Mouse (Mus musculus): ENCODE results near the gene Mia2. TPM values are rescaled to one million over a fixed set of nuclear protein-coding genes. Genes with fewer than 3 reads are reported as not detected.

Mia2 gene
- total RNA-seq, 2 experiments from 2014 or later, result 83.9 to 111 TPM

DNA sequence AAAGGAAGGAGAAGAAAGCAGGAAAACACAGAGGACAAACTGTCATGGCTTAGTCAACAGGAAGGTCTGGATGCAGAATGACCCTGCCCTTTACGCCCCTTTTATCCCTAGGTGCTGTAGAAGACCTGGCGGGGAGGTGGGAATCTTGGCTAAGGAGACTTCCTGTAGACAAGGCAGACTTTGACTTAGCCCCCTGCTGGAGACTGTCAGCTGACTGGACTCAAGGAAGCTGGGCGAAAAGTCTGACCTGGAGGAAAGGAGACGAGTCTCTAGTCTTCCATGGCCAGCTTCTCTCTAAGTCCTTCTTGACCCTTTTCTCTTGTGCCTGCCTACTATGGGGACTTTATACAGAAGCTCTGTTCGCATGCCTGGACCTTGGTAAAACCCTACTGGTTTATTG, 11.2 kb upstream of the Mia2 start:
- intact Hi-C loops (cut with DNase I), result no loop called here
- DNase-seq, result no peak

DNA sequence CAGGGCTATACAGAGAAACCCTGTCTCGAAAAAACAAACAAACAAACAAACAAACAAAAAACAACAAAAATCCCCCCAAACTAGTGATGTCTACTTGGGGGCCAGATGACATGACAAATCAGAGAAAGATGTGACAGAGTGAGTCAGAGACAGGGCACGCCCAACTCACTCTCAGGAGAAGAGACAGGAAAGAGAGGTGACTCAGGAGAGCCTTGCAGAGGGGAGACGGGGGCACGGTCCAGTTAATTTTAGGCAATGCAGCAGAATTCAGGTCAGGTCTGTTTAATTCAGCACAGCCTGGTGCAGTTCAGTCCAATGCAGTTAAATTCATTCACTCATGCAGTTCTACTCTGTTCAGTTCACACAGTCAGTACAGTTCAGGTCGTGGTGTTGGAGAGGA, 9.4 kb upstream of the Mia2 start:
- intact Hi-C loops (cut with DNase I), result no loop called here
- DNase-seq, result no peak

DNA sequence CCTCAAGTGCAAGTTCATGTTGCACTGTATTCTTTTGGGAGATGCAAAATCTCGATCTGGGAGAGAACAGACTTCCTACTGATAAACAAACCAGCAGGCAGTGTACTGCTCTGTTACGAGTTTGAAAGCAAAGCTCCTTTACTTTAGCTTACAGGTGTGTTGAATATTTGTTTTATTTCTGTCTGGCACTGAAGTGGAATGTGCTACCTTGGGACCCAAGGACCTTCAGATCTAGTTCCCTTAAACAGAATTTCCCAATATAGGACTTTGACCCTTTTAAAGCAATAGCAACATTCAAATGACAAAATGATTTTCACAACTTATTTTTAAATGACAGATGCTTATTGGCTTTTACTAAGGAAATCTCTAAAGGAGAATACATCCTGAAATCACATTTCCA, 2.1 kb upstream of the Mia2 start:
- DNase-seq, result no peak
- intact Hi-C loops (cut with DNase I), result no loop called here

DNA sequence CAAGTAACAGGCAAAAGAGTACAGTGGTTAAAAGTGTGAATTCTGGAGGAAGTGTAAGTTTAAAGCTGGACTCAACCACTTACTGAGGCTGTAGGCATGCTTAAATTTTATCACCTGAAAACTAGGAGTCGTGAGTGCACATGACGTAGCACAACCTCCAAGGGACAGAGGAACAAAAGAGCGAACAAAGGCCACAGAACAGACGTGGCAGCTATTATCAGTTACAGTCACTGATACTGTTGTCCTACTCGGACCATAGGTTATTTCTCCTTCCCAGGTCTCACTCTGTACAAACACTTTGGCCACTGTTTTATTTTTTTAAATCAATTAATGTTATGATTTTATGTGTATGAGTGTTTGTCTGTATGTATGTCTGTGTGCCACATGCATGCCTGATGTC, 9.2 kb downstream of the Mia2 start:
- intact Hi-C loops (cut with DNase I), result no loop called here
- no peak for DNase-seq

DNA sequence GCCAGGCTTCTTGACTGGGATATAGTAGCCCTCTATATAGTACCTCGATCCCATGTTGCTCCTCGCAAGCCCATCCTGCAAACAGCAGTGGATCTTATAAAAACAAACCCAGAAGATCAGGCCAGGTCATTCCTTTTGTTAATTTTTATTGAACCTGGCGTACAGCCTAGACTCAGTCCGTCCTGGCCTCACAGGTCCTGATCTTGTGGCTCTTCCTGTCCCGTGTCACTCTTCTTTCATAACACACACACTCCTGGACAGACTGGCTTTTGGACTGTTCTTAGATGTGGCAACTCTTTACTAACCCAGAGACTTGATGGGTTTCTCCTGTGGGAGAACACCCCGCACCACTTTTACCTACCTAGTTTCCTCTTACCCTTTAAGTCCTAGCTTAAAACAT, 10.3 kb downstream of the Mia2 start:
- intact Hi-C loops (cut with DNase I), result no loop called here
- DNase-seq, result no peak

DNA sequence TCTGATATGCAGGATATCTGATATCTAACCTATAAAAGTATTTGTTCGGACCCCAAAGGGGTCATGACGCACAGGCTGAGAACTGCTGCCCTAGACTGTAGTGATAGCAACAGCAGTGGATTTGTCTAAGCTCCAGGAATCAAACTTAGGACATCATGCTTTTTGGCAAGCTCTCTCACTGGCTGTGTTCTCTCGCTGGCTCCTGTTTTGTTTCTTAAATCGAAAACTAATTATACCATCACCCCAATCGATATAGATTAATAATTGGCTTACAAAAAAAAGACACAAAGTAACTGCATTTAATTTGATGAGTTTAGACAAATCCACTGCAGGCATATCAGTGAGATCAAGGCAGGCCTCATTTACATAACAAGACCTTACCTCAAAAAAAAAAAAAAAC, 10.9 kb downstream of the Mia2 start:
- intact Hi-C loops (cut with DNase I), result no loop called here
- no peak for DNase-seq

DNA sequence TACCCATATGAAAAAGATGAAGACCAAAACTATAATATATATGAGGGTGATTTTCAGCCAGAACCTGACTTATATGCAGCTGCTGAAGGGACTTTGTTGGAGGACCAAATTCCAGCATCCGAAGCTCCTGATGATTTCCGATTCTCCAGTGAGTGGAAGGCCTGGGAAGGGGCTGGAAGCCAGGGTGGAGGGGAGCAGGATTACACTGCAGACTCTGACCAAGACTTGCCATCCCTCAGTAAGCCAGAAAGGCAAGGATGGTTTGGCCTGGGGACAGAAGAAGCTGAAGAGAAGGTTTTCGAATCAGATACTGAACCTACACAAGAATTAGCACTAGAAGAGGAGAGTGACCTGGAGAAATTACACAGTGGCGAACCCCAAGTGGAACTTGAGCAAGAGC, 12.3 kb downstream of the Mia2 start:
- DNase-seq, result no peak
- intact Hi-C loops (cut with DNase I), result no loop called here

DNA sequence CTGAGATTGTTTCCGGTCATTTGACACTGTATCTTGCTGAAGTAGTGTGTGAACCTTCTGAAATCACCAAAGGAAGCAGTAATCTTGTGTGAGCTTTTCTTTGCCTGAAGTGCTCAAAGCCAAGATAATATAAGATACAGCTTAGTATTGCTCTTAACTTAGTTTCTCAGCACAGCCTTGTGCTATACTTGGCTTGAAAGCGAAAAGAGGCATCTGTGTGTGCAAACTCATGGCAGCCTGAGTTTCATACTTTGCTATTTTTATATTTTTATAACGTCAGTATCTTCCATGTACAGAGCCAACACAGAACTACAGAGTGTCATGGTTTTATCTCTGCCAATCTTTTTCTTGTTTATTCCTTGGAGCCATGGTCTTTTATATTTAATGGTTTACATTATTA, 21.6 kb downstream of the Mia2 start:
- intact Hi-C loops (cut with DNase I), result no loop called here
- no peak for DNase-seq

DNA sequence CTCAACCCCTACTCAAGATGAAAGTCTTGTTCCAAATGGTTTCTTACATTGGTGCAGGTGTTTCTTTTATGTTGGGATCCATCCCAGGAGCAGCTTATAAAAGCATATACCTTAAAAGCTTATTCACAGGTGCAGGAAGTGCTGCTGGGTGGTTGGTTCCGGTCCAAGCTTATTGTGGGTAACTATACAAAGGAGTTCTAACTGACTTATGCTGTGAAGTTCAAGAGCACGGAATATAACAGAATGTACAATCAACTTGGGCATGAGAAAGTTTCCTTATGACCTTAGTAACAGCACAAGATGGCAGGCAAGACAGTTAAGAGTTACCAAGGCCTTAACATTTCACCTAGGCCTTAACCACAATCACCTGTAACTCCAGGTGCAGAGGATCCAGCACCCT, 29.8 kb downstream of the Mia2 start:
- intact Hi-C loops (cut with DNase I), result loop anchor here (5.0 kb wide), 1 partner anchor 53 kb away; no protein-coding TSS in a partner anchor
- no peak for DNase-seq

DNA sequence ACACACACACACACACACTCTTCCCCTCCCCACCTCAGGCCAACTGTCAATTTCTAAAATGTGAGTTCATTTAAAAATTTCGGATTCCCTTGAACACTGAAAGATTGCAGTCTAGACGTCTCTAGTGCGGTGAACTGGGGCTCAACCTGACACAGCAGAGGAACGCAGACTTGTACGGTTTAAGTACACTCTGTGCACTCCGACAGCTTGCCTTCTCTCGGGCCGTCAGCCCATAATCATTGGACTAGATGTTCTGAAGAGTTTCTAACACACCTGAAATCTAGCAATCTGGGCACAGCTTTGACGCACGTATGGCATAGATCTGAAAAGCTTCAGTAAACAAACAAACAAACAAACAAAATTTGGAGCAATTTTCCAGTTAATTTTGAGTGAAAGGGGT, 32.9 kb downstream of the Mia2 start:
- no peak for DNase-seq
- intact Hi-C loops (cut with DNase I), result loop anchor here (5.0 kb wide), 1 partner anchor 56 kb away; no protein-coding TSS in a partner anchor

DNA sequence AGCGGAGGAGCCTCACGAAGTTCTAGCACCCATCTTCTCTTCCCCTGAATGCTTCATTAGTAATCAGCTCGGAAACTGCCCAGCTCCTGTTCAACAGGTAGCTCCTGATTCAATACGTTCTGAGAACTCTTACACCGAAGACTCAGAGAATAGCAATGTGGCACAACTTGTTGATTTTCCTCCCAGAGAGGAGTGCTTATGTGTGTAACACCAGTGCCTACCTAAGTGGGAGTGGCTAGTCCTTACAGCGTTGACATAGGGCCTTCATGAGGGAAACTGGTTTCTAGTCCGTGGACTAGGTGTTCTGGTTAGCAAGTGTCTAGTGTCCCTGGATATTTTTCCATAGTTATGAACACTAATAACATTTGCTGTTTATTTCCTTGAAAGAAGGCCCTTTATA, 33.4 kb downstream of the Mia2 start:
- DNase-seq, result no peak
- intact Hi-C loops (cut with DNase I), result loop anchor here (5.0 kb wide), 1 partner anchor 57 kb away; no protein-coding TSS in a partner anchor

DNA sequence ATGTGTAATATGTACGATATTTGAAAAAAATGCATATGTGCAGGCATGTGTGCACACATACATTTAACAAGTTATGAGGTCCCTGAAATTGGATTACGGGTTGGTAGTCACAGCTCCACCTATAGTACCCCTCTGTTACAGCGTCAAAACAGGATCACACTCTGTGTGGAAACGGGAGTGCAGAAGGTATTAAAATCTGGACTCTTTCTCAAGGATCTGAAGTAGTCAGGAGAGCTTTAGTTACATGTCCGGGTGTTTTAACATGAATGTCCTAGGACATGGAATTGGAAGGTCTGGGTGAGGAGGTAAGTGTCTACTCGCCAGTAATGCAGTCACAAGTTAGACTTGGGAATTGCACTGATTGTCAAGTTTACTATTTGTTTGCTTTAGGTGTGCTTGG, 34.0 kb downstream of the Mia2 start:
- intact Hi-C loops (cut with DNase I), result loop anchor here (5.0 kb wide), 1 partner anchor 57 kb away; no protein-coding TSS in a partner anchor
- DNase-seq, result no peak

DNA sequence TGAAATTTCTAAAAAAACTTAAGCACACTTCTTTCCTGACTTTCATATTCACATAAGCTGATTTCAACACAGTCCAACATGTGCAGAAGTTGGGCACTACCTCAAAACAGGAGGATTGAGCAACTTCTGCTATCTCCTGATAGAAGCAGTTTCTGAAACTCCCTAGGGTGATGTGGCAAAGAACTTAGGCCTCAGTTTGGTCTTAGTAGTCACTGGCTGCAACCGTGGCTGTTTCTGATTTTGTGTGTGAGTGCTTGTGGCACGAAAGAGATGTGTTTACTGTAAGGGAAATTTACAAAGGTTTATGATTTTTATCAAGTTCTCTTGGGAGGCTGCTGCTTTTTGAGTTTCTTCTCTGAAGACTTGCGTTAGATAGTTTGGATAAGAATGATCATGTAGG, 34.6 kb downstream of the Mia2 start:
- intact Hi-C loops (cut with DNase I), result loop anchor here (2.0 kb wide), 1 partner anchor 119 kb away; no protein-coding TSS in a partner anchor
- no peak for DNase-seq

DNA sequence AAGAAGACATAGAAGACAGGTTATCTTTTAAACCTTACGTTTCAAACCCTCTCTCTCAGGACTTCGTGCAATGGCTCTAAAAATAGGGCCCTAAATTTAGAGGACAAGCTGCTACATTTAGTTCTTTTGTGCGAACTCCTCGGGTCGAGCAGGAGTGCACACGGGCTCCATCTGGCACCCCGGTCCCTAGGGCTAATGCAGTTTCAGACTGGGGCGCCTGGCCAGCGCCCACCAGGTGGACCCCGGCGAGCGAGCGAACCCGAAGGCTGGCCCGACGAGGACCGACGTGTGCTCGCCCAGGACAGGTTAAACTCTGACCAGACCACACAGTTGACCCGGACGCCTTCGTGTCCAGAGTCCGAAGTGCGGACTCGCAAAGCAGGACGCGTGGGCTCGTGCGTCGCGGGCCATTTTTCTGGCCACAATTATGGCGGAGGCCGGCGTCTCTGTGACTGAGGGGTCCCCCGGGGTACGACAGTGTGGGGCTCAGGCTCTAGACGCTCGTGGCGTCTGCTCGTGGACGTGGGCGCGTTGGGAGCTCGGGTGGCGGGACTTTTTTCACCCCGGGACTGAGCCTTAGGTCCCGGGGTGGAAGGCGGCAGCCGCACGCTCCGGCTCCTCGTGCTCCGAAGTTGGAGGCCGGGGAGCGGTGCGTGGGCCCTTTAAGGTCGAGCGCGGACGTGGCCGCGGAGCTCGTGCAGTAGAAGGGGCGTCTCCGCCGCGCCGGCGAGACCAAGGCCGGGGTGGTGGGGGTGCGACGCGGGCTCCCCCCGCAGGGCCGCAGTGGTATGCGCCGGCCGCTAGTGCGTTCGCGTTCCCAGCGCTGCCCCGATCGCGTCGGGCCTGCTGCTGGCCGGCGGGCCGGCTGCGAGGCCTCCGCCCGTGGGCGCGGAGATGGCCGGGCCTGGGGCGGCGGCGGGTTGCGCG, 35.3 kb downstream of the Mia2 start:
- DNase-seq, result peak; percentile 86 to 97
- intact Hi-C loops (cut with DNase I), result loop anchor here (2.0 kb wide), 1 partner anchor 120 kb away; no protein-coding TSS in a partner anchor

DNA sequence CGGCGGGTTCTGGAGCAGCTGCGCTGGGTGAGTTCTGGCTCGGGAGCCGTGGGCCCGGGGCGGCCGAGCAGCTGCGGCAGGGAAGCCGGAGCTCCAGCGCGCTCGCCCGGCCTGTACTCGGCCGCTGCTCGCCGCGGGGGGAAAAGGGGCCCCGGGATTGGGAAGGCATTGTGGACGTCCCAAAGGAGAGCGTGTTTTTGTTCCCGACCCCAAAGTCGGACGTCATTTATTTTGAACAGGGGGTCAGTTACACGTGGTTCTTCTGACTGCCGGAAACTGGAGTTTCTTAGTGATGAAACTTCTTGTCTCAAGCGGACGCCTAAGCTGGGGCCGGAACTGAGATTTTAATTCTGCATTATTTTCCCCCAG, 36.0 kb downstream of the Mia2 start:
- intact Hi-C loops (cut with DNase I), result loop anchor here (2.0 kb wide), 1 partner anchor 121 kb away; no protein-coding TSS in a partner anchor
- DNase-seq, result no peak

DNA sequence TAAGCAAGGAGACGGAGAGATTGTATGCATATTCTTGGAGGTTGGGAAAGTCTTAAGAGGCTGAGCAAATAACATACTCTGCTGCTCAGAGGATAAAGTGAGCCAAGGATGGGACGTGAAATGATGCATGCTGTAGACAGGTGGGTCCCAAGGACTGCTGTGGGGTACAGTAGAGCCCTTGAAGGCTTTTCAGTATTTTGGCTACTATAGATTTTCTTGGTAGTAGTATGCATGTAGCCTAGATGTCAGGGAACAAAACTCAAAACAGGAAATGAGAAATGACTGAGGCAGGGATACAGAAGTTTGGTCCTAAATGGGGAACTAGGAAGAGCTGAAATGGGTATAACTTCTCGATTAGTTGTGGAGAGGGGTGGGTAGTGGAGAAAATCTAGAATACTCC, 36.9 kb downstream of the Mia2 start:
- no peak for DNase-seq

DNA sequence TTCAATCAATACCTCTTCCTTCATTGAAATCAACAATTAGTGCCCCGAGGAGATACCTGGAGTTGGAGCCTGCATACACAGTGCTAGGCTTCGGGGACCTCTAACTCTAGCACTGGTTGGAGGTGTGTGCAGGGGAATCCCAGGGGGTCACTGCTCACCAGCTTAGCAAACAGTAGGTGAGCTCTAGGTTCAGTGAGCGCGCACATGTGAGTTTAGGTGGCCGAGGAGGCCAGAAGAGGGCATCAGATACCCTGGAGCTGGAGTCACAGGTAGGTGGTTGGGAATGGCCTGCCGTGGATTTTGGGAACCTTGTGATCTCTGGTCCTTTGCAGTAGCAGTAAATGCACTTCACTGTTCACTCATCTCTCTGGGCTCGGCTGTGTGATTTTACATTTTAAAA, 37.3 kb downstream of the Mia2 start:
- intact Hi-C loops (cut with DNase I), result no loop called here
- DNase-seq, result no peak

More for the DNA sequence above, 36.9 kb downstream of the Mia2 start:
- intact Hi-C loops (cut with DNase I), result no loop called here

DNA sequence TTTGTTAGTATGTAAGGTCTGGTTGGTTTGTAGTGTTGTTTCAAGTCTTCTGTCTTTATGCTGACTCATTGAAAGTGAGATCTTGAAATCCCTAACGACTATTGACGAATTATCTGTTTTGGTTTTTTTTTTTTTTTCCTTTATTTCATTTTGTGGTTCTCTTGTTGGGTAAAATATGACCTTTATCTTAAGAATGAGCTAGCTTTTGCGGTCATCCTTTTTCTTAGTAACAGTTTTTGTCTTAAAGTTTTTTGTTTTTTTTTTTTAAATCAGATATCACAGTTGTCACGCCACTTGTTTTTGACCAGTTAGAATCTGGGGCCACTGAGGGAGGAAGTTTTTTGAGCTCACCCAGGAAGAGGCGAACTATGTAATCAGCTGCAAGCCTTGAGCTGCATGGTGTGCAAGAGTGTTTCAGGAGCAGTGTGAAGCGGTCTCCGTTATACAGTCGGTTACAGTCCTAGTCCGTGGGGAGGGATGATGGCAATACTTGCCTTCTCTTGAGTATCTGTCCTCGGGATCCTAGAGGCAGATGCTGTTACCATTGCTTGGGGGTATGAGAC, 37.9 kb downstream of the Mia2 start:
- no peak for DNase-seq
- intact Hi-C loops (cut with DNase I), result no loop called here

DNA sequence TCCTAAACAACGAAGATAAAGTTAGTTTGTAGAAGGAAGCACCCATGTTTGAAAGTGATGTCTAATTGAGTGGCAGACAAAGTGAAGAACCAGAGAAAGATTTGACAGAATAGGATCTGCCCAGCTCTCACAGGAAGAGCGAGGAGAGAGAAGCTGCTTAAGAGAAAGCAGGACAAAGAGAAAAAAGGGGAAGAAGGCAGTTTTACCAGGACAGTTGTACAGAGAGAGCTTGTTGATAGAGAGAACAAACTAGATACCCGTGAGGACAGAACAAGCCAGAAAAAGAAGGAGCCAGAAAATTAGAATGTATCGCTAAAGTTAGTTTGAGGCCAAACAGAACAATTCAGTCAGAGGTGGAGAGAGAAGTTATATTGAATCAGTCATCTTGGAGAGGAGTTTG, 39.5 kb downstream of the Mia2 start:
- DNase-seq, result no peak
- intact Hi-C loops (cut with DNase I), result no loop called here

DNA sequence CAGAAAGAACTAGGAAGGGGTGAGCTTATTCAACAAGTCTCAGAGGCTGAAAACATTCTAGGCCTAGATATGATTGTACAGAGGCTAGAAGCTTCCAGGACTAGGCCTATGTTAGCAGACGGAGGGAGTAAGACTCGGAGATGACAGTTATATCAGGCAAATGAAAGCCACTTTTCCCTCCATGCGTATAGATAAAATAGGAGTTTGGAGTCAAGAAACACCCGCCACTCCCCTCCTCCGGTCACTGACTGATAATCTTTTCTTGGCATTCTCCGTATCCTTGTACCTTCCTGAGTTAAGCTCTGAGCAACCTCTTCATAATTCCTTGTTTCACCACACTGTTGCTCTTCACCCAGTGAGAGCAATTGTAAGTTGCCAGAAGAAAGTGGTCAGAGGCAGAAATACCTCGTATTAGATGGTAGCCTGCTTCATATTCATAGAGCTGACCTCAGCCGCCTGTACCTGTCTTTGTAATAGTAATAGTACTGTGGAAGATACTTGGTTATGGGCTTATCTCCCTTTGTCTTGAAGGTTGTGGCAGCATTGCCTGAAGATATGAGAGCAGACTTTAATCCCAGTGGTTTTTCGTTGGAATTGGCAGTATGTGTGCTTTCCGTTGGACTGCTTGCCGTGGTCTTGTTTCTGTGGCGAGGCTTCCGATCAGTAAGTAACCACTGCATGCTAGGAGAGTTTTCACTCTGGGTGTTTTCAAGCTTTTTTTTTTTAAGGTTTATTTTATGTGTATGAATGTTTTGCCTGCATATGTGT, 40.1 kb downstream of the Mia2 start:
- intact Hi-C loops (cut with DNase I), result no loop called here
- no peak for DNase-seq

DNA sequence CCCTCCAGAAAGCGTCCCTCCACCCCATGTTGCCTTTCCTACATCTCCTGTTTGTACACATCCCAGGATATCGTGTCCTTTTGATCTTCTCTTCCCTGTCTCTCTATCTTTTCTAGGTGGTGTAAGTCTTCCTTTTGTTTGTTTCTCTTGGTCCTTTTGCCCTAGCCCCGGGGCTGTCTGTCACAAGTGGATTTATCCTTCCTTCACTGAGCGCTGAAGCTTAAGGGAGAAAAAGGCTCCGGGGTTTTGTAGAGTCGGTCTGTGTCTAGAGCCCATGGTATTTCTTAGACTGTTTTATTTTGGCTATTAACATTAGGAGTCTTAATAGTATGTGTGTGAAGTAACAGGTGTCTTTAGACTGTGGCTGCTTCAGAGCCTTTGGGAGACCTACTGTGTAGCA, 41.4 kb downstream of the Mia2 start:
- DNase-seq, result no peak
- intact Hi-C loops (cut with DNase I), result no loop called here

Data from gastrocnemius, postnatal 36 days (tissue).